Mouse (Mus musculus) kidney, postnatal 0 days (tissue): Measurements from ENCODE around the gene Srek1ip1. TPM values are rescaled to one million over a fixed set of nuclear protein-coding genes. Genes with fewer than 3 reads are reported as not detected.

Source experiments
- ATAC-seq: fragments of 200-750 bp; cut with Nextera tagmentation; replicated peaks from 2 replicates; pipeline ENCODE4 v1.8.0; 2017; ENCODE audit warnings: low read depth, moderate number of reproducible peaks, moderate TSS enrichment, moderate library complexity; ENCODE audit not compliant: low FRiP score
- DNase-seq: peaks from one replicate; pipeline ENCODE4 v3.0.0-alpha.2; 2016; ENCODE audit warnings: low spot score
- H3K27ac ChIP-seq: fragments of 300-500 bp; sonication (generic); 2 replicates; pipeline ENCODE4 v1.5.1; 2014; ENCODE audit warnings: mild to moderate bottlenecking
- H3K27me3 ChIP-seq: fragments of 300-500 bp; sonication (generic); 2 replicates; pipeline ENCODE4 v1.6.1; 2014; ENCODE audit warnings: low read length, mixed read lengths; ENCODE audit not compliant: insufficient read depth
- H3K36me3 ChIP-seq: fragments of 300-500 bp; sonication (generic); 2 replicates; pipeline ENCODE4 v1.6.1; 2014; ENCODE audit warnings: low read length, mixed read lengths; ENCODE audit not compliant: insufficient read depth
- H3K4me1 ChIP-seq: fragments of 300-500 bp; sonication (generic); replicated peaks from 2 replicates; pipeline ENCODE4 v1.6.1; 2014; ENCODE audit warnings: antibody characterized with exemption, low read length, mixed read lengths; ENCODE audit not compliant: insufficient read depth
- H3K4me2 ChIP-seq: fragments of 300-500 bp; sonication (generic); 2 replicates; pipeline ENCODE4 v1.6.1; 2014; ENCODE audit warnings: mild to moderate bottlenecking, low read length, moderate library complexity, mixed read lengths
- H3K4me3 ChIP-seq: fragments of 300-500 bp; sonication (generic); replicated peaks from 2 replicates; pipeline ENCODE4 v1.5.1; 2014; ENCODE audit warnings: low read depth, low read length
- H3K9ac ChIP-seq: fragments of 300-500 bp; sonication (generic); 2 replicates; pipeline ENCODE4 v1.6.1; 2014; ENCODE audit warnings: low read depth, low read length
- H3K9me3 ChIP-seq: fragments of 300-500 bp; sonication (generic); replicated peaks from 2 replicates; pipeline ENCODE4 v1.6.1; 2016; ENCODE audit warnings: low read length, inconsistent platforms, mixed read lengths
- CTCF ChIP-seq: IDR thresholded peaks from 2 replicates; pipeline ENCODE4 v1.5.1; 2016; ENCODE audit warnings: antibody characterized with exemption, low read depth, mild to moderate bottlenecking, moderate library complexity
- WGBS: fragments of 180-500 bp; shearing (Covaris S2); extraction: QIAGEN DNeasy Blood & Tissue Kit; methylation state at CpG from one replicate; pipeline ENCODE4 v1.1.7; 2014; 5-methylcytosine and 5-hydroxymethylcytosine counted together
- polyA plus RNA-seq: library from polyadenylated mRNA; unstranded; fragments of >200 nt; fragmentation: Nextera tagmentation; extraction: Ambion mirVana; gene quantifications from 2 replicates; pipeline ENCODE4 v1.2.1, GENCODE M21; 2015

Gene Srek1ip1
- polyA plus RNA-seq = 30.4 and 33.4 TPM in 2 replicates

DNA sequence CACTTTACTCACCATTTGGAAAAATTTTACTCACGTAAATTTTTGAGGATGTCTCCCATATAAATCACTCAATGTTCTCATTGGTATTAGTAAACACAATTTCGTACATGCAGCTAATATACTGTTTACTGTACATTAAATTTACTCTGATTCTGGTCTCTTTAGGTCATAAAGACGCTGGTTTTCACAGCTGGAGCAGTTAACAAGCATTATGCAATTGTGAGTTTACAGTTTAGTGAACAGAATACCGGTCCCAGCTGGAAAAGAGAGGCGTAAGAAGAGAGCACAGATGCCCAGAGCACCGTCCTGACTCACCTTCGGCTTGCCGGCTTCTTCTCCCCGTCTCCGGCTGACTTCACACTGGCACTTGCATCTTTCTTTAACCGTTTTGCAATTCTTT is at the start of gene Srek1ip1:
Gene Srek1ip1 (plus strand): TSS at position 301 of the 400 bp plus-strand sequence.
- Histone ChIP-seq H3K4me3 (no peak within 1 kb of the TSS), H3K9me3 (no peaks in the 10 kb centered on the region), H3K9ac (no peak within 1 kb of the TSS), H3K36me3 (0 out of 2 replicates have a peak, but pooled peaks cover 12% of the 10 kb centered on the region), H3K27me3 (no peaks in the 10 kb centered on the region), H3K27ac (no peak within 1 kb of the TSS), H3K4me2 (no peak within 1 kb of the TSS), H3K4me1 (no peaks in the 10 kb centered on the region)
- no peak for ATAC-seq
- DNase-seq = no peak
- WGBS = 90% methylated on average over 11 of the region's 11 CpGs
- TF ChIP-seq CTCF = no peak

DNA sequence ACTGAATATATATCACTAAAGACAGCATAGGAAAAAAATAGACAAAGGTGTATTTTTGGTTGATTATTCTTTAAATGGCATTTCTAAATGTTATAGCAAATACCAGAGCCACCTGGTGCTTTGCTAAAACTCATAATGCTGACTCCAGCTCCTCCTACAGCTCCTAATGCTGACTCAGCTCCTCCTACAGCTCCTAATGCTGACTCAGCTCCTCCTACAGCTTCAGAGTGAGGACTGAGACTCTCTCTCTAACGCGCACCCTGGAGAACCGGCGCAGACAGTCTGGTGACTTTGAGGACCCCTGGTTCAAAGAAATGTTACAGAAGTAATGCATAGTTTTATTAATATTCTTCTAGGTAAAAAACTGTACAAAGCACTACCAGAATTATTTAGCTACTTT is 49.4 kb upstream of the Srek1ip1 start:
- no peak overlapping the region for H3K27ac ChIP-seq
- H3K27me3 ChIP-seq = no peaks in the 10 kb centered on the region
- no peaks in the 10 kb centered on the region for H3K9me3 ChIP-seq
- H3K36me3 ChIP-seq = no peaks in the 10 kb centered on the region
- ATAC-seq (no peak), DNase-seq (no peak)
- H3K4me2 ChIP-seq = no peak overlapping the region
- 88% methylated on average over 4 of the region's 4 CpGs for WGBS
- TF ChIP-seq CTCF = no peak
- H3K4me3 ChIP-seq = no peak overlapping the region
- no peaks in the 10 kb centered on the region for H3K4me1 ChIP-seq
- no peak overlapping the region for H3K9ac ChIP-seq

DNA sequence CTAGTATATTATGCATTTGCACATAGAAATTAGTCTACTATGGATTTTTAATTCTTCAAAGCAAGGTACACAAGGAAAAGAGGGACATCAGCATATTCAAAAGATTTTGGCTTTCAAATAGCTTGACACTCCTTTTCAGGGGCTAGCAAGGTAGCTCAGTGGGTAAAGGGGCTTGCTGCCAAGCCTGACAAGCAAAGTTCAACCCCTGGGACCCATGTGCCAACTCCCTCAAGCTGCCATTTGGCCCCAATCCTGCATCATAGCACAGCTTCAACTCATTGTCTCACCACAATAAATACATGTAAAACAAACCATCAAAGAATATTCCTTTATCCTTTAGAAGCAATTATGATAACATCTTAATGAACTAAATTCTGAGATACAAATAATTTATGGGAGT is 45.3 kb upstream of the Srek1ip1 start:
- H3K4me1 ChIP-seq = no peaks in the 10 kb centered on the region
- no peak overlapping the region for H3K27ac ChIP-seq
- H3K9ac ChIP-seq = no peak overlapping the region
- H3K4me3 ChIP-seq = no peak overlapping the region
- no peak for DNase-seq
- H3K36me3 ChIP-seq = no peaks in the 10 kb centered on the region
- no peak for TF ChIP-seq CTCF
- H3K27me3 ChIP-seq = no peaks in the 10 kb centered on the region
- ATAC-seq = no peak
- no peak overlapping the region for H3K4me2 ChIP-seq
- no peaks in the 10 kb centered on the region for H3K9me3 ChIP-seq

DNA sequence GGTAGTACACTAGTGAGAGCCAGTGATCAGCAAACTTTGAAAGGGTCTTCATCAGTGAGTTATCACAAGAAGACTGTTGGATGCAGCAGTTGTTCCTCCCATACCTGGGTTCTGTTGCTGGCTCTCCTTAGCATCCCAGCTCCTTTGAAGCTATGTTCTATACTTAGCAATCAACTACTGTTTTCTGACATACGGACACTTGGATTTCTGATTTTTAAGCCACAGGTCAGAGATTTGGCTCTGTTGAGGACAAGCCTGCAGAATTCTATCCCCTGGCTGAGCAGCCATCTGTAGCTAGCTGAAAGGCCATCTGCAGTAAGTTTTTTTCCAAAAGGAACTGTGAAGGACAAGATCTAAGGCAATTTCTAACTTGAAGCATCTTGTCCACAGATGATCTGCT is 32.9 kb upstream of the Srek1ip1 start:
- no peak overlapping the region for H3K9ac ChIP-seq
- no peaks in the 10 kb centered on the region for H3K9me3 ChIP-seq
- H3K4me2 ChIP-seq = no peak overlapping the region
- 88% methylated on average over 1 of the region's 1 CpGs for WGBS
- DNase-seq = no peak
- no peak overlapping the region for H3K4me3 ChIP-seq
- H3K36me3 ChIP-seq = no peaks in the 10 kb centered on the region
- ATAC-seq = no peak
- no peak for TF ChIP-seq CTCF
- no peak overlapping the region for H3K27ac ChIP-seq
- no peaks in the 10 kb centered on the region for H3K27me3 ChIP-seq
- H3K4me1 ChIP-seq = no peaks in the 10 kb centered on the region

DNA sequence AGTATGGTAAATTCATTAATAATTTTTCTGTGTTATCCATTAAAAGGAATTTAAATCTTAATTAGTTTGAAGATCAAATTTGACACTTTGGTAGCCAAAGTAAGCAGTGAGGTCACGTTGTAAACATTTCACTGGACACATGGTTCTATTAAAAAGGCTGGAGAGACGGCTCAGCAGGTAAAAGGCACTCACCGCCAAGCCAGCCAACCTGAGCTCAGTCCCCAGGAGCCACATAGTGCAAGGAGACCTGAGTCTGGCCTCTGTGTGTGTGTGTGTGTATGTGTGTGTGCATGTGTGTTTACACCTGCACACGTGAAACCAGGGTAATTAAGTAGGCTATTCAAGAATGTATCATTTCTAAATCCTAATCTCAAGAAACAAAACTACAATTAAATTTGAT is 29.9 kb upstream of the Srek1ip1 start:
- no peaks in the 10 kb centered on the region for H3K4me1 ChIP-seq
- no peaks in the 10 kb centered on the region for H3K27me3 ChIP-seq
- no peak overlapping the region for H3K4me2 ChIP-seq
- H3K9ac ChIP-seq = no peak overlapping the region
- no peak for TF ChIP-seq CTCF
- ATAC-seq (no peak), DNase-seq (no peak)
- no peak overlapping the region for H3K4me3 ChIP-seq
- H3K27ac ChIP-seq = no peak overlapping the region
- WGBS = 89% methylated on average over 4 of the region's 4 CpGs
- no peaks in the 10 kb centered on the region for H3K36me3 ChIP-seq
- no peaks in the 10 kb centered on the region for H3K9me3 ChIP-seq

DNA sequence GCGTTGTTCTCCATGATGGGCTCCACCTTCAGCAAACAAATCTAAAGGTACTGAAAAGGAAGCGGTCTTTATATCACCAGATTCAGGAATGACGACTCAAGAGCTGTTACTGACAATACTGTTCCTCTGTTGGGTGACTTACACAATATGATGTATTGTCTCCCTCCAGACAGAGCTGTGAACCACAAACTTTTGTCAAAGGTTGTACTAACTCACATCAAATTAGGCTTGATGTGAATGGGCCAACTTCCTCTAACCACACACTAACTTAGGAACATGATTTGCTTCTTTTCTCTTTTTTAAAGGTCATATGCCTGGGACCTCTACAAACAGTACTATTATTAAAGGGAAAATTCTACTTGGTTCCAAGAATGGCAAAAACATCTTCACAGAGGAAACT is 29.1 kb upstream of the Srek1ip1 start:
- Histone ChIP-seq H3K9me3 (no peaks in the 10 kb centered on the region), H3K4me1 (no peaks in the 10 kb centered on the region), H3K9ac (no peak overlapping the region), H3K27ac (no peak overlapping the region), H3K4me3 (no peak overlapping the region), H3K36me3 (no peaks in the 10 kb centered on the region), H3K4me2 (no peak overlapping the region), H3K27me3 (no peaks in the 10 kb centered on the region)
- ATAC-seq (no peak), DNase-seq (no peak)
- WGBS = 76% methylated on average over 3 of the region's 3 CpGs
- TF ChIP-seq CTCF = no peak

DNA sequence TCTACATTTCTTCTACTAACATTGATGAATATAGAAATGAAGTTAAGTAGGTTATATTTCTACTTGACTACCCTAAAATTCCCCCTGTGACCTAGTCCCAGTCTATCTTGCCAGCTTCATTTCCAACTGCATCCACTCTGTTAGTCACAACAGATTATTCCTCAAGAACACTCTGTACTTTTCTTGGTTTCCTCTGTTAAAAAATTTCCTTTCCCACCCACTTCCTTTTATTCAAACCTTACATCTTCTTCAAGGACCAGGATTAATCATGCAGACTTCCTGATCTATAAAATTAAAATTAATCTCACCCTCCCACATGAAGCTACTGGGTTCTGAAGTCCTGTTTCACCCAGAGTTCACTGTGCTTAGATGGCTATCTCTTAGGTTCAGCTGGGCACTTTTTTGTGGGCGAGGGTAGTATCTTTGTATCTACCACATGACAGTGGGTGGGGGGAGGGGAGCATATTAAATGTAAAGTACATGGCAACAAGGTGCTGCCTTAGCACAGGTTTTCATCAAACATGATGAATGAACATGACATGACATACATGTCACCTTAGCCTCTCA is 13.1 kb upstream of the Srek1ip1 start:
- Histone ChIP-seq H3K4me1 (no peaks in the 10 kb centered on the region), H3K9ac (no peak overlapping the region), H3K27ac (no peak overlapping the region), H3K9me3 (no peaks in the 10 kb centered on the region), H3K36me3 (peaks cover 10% of the 10 kb centered on the region; the same call in 1 of the 2 replicates), H3K4me3 (no peak overlapping the region), H3K4me2 (no peak overlapping the region), H3K27me3 (no peaks in the 10 kb centered on the region)
- DNase-seq = no peak
- WGBS = 52% methylated on average over 1 of the region's 1 CpGs
- no peak for TF ChIP-seq CTCF
- ATAC-seq = no peak
